Mouse (Mus musculus) kidney, embryonic 14.5 days (tissue): ENCODE results near the gene Mettl7a1. TPM values are rescaled to one million over a fixed set of nuclear protein-coding genes. Genes with fewer than 3 reads are reported as not detected.
"Not testable (repeated sequence)": the region's sequence is repeated elsewhere in the genome, so short reads cannot be mapped to it uniquely, and the experiment has no call there.

Experiments used
- ATAC-seq: fragments of 200-750 bp; cut with Nextera tagmentation; 2 replicates; pipeline ENCODE4 v1.8.0; 2017; ENCODE audit warnings: moderate number of reproducible peaks, mild to moderate bottlenecking, moderate TSS enrichment, moderate library complexity; ENCODE audit not compliant: low FRiP score, low TSS enrichment
- H3K27ac ChIP-seq: fragments of 300-500 bp; sonication (generic); 2 replicates; pipeline ENCODE4 v1.5.1; 2014; ENCODE audit warnings: low read depth, mild to moderate bottlenecking, low read length, moderate library complexity, mixed read lengths
- H3K27me3 ChIP-seq: fragments of 300-500 bp; sonication (generic); 2 replicates; pipeline ENCODE4 v1.6.1; 2014; ENCODE audit warnings: mild to moderate bottlenecking, low read length; ENCODE audit not compliant: control insufficient read depth, insufficient read depth
- H3K36me3 ChIP-seq: fragments of 300-500 bp; sonication (generic); 2 replicates; pipeline ENCODE4 v1.6.1; 2014; ENCODE audit warnings: low read length, mixed read lengths; ENCODE audit not compliant: control insufficient read depth, insufficient read depth
- H3K4me1 ChIP-seq: fragments of 300-500 bp; sonication (generic); 2 replicates; pipeline ENCODE4 v1.6.1; 2014; ENCODE audit warnings: low read length, mixed read lengths; ENCODE audit not compliant: control insufficient read depth, insufficient read depth
- H3K4me2 ChIP-seq: fragments of 300-500 bp; sonication (generic); replicated peaks from 2 replicates; pipeline ENCODE4 v1.6.1; 2014; ENCODE audit warnings: low read depth, mild to moderate bottlenecking, low read length
- H3K4me3 ChIP-seq: fragments of 300-500 bp; sonication (generic); 2 replicates; pipeline ENCODE4 v1.5.1; 2014; ENCODE audit warnings: mild to moderate bottlenecking, low read length
- H3K9ac ChIP-seq: fragments of 300-500 bp; sonication (generic); 2 replicates; pipeline ENCODE4 v1.6.1; 2014; ENCODE audit warnings: low read depth, mild to moderate bottlenecking, low read length, moderate library complexity
- H3K9me3 ChIP-seq: fragments of 300-500 bp; sonication (generic); 2 replicates; pipeline ENCODE4 v1.6.1; 2016; ENCODE audit warnings: low read length; ENCODE audit not compliant: control insufficient read depth
- WGBS: fragments of 180-500 bp; shearing (Covaris S2); extraction: QIAGEN DNeasy Blood & Tissue Kit; methylation state at CpG from one replicate; pipeline ENCODE4 v1.1.7; 2014; 5-methylcytosine and 5-hydroxymethylcytosine counted together
- polyA plus RNA-seq: library from polyadenylated mRNA; unstranded; fragments of >200 nt; fragmentation: Nextera tagmentation; extraction: Ambion mirVana; gene quantifications from 2 replicates; pipeline ENCODE4 v1.2.1, GENCODE M21; 2014

Mettl7a1 gene
- polyA plus RNA-seq, 1 experiment from 2014 or later: 10.0 TPM

GRCm38 (mm10) chr15:100269776-100270175 lies 34.2 kb upstream of the Mettl7a1 start:
- Histone ChIP-seq H3K27ac (no peak overlapping the region), H3K27me3 (no peaks in the 10 kb centered on the region), H3K36me3 (no peaks in the 10 kb centered on the region), H3K4me3 (no peak overlapping the region), H3K9ac (no peak overlapping the region), H3K4me2 (no peak overlapping the region), H3K9me3 (no peaks in the 10 kb centered on the region), H3K4me1 (no peaks in the 10 kb centered on the region)
- no peak for ATAC-seq
- 31% methylated on average over 9 of the region's 9 CpGs for WGBS

GRCm38 (mm10) chr15:100270609-100271008 lies 33.3 kb upstream of the Mettl7a1 start:
- not testable (repeated sequence) for H3K36me3 ChIP-seq, H3K27ac ChIP-seq, H3K4me3 ChIP-seq, H3K4me2 ChIP-seq, ATAC-seq, H3K9me3 ChIP-seq, H3K4me1 ChIP-seq, H3K9ac ChIP-seq, H3K27me3 ChIP-seq
- WGBS: 43% methylated on average over 7 of the region's 7 CpGs

GRCm38 (mm10) chr15:100271411-100271810 lies 32.5 kb upstream of the Mettl7a1 start:
- Histone ChIP-seq H3K27ac (no peak overlapping the region), H3K4me3 (no peak overlapping the region), H3K4me2 (no peak overlapping the region), H3K27me3 (no peaks in the 10 kb centered on the region), H3K4me1 (no peaks in the 10 kb centered on the region), H3K36me3 (no peaks in the 10 kb centered on the region), H3K9me3 (no peaks in the 10 kb centered on the region), H3K9ac (no peak overlapping the region)
- no peak for ATAC-seq
- WGBS: 69% methylated on average over 14 of the region's 14 CpGs

GRCm38 (mm10) chr15:100273791-100274308 lies 30.1 kb upstream of the Mettl7a1 start:
- not testable (repeated sequence) for H3K36me3 ChIP-seq, H3K4me2 ChIP-seq, H3K9ac ChIP-seq, H3K4me3 ChIP-seq, H3K27ac ChIP-seq, ATAC-seq, H3K27me3 ChIP-seq, H3K4me1 ChIP-seq, H3K9me3 ChIP-seq
- WGBS: 92% methylated on average over 4 of the region's 4 CpGs

GRCm38 (mm10) chr15:100274790-100275559 lies 29.0 kb upstream of the Mettl7a1 start:
- H3K9me3 ChIP-seq: no peaks in the 10 kb centered on the region
- H3K4me2 ChIP-seq: no peak overlapping the region
- no peak for ATAC-seq
- H3K4me1 ChIP-seq: no peaks in the 10 kb centered on the region
- 90% methylated on average over 7 of the region's 7 CpGs for WGBS
- no peaks in the 10 kb centered on the region for H3K36me3 ChIP-seq
- H3K4me3 ChIP-seq: no peak overlapping the region
- H3K9ac ChIP-seq: no peak overlapping the region
- H3K27me3 ChIP-seq: no peaks in the 10 kb centered on the region
- H3K27ac ChIP-seq: no peak overlapping the region

- no peak for ATAC-seq
- H3K27me3 ChIP-seq: no peaks in the 10 kb centered on the region
- H3K27ac ChIP-seq: no peak overlapping the region
- 99% methylated on average over 4 of the region's 4 CpGs for WGBS
- H3K9ac ChIP-seq: no peak overlapping the region
- no peaks in the 10 kb centered on the region for H3K36me3 ChIP-seq
- H3K4me1 ChIP-seq: no peaks in the 10 kb centered on the region
- no peak overlapping the region for H3K4me2 ChIP-seq
- no peaks in the 10 kb centered on the region for H3K9me3 ChIP-seq
- no peak overlapping the region for H3K4me3 ChIP-seq
Observed at GRCm38 (mm10) chr15:100276403-100276802, 27.5 kb upstream of the Mettl7a1 start.

- H3K9me3 ChIP-seq: no peaks in the 10 kb centered on the region
- no peak overlapping the region for H3K9ac ChIP-seq
- no peaks in the 10 kb centered on the region for H3K27me3 ChIP-seq
- H3K36me3 ChIP-seq: no peaks in the 10 kb centered on the region
- H3K4me1 ChIP-seq: no peaks in the 10 kb centered on the region
- WGBS: 91% methylated on average over 3 of the region's 3 CpGs
- no peak overlapping the region for H3K27ac ChIP-seq
- ATAC-seq: no peak
- H3K4me2 ChIP-seq: no peak overlapping the region
- no peak overlapping the region for H3K4me3 ChIP-seq
Observed at GRCm38 (mm10) chr15:100277586-100277985, 26.4 kb upstream of the Mettl7a1 start.

- no peak within 1 kb of the TSS for H3K4me2 ChIP-seq
- H3K9me3 ChIP-seq: no peaks in the 10 kb centered on the region
- no peaks in the 10 kb centered on the region for H3K4me1 ChIP-seq
- H3K27ac ChIP-seq: no peak within 1 kb of the TSS
- H3K36me3 ChIP-seq: no peaks in the 10 kb centered on the region
- H3K27me3 ChIP-seq: no peaks in the 10 kb centered on the region
- H3K9ac ChIP-seq: no peak within 1 kb of the TSS
- no peak within 1 kb of the TSS for H3K4me3 ChIP-seq
- ATAC-seq: no peak
- 96% methylated on average over 20 of the region's 20 CpGs for WGBS
Observed at GRCm38 (mm10) chr15:100280626-100281025, 23.3 kb upstream of the Mettl7a1 start, which contains the start of gene Tmprss12. TSS of gene Tmprss12 (plus strand) at chr15:100280837.

- Histone ChIP-seq H3K9ac (no peak overlapping the region), H3K4me2 (no peak overlapping the region), H3K9me3 (no peaks in the 10 kb centered on the region), H3K27me3 (no peaks in the 10 kb centered on the region), H3K27ac (no peak overlapping the region), H3K4me3 (no peak overlapping the region), H3K4me1 (no peaks in the 10 kb centered on the region), H3K36me3 (no peaks in the 10 kb centered on the region)
- no peak for ATAC-seq
- 81% methylated on average over 6 of the region's 6 CpGs for WGBS
Observed at GRCm38 (mm10) chr15:100288980-100289379, 15.0 kb upstream of the Mettl7a1 start.
